Mouse (Mus musculus) CH12.LX (cell line): ENCODE results near the gene Pced1b. TPM values are rescaled to one million over a fixed set of nuclear protein-coding genes. Genes with fewer than 3 reads are reported as not detected.

Source experiments
- DNase-seq: peaks from one replicate; pipeline ENCODE4 v3.0.0-alpha.2; 2013; ENCODE audit errors: extremely low read depth
- H3K27ac ChIP-seq: 2 replicates; pipeline ENCODE4 v1.5.1; 2012; ENCODE audit warnings: low read depth, mild to moderate bottlenecking, control low read depth, moderate library complexity; ENCODE audit not compliant: insufficient read depth
- H3K27me3 ChIP-seq: replicated peaks from 2 replicates; pipeline ENCODE3; 2012; ENCODE audit warnings: inconsistent platforms
- H3K36me3 ChIP-seq, 2 experiments: replicated peaks in 1 of 2; 2 replicates each; pipeline versions ENCODE3 to v1.6.1; 2012; ENCODE audit warnings: inconsistent platforms in 1 of 2, low read length in 1 of 2, mild to moderate bottlenecking in 1 of 2, mixed read lengths in 1 of 2, moderate library complexity in 1 of 2; ENCODE audit not compliant: control insufficient read depth in 1 of 2, insufficient read depth in 1 of 2
- H3K4me1 ChIP-seq, 2 experiments: 2 replicates each; pipeline ENCODE4 v1.6.1; 2012; ENCODE audit warnings: inconsistent platforms in 1 of 2, moderate library complexity in 1 of 2; ENCODE audit not compliant: insufficient read depth in 2 of 2, control insufficient read depth in 1 of 2
- H3K4me2 ChIP-seq: 2 replicates; pipeline ENCODE4 v1.6.1; 2012; ENCODE audit warnings: low read depth, mild to moderate bottlenecking, control low read depth; ENCODE audit not compliant: poor library complexity, insufficient read depth, severe bottlenecking
- H3K4me3 ChIP-seq, 3 experiments: fragments of 150-350 bp in 1 of 3; sonication (generic) in 1 of 3; replicated peaks in 1 of 3; 2 replicates each; pipeline versions ENCODE3 to v1.5.1; 2011 to 2012; ENCODE audit warnings: low read depth in 2 of 3, low read length in 2 of 3, mild to moderate bottlenecking in 2 of 3, moderate library complexity in 2 of 3, control low read depth in 1 of 3, improper control_type of control experiment in 1 of 3, inconsistent platforms in 1 of 3, mixed read lengths in 1 of 3; ENCODE audit not compliant: poor library complexity in 1 of 3
- H3K79me2 ChIP-seq: replicated peaks from 2 replicates; pipeline ENCODE4 v1.6.1; 2012; ENCODE audit warnings: mild to moderate bottlenecking, moderate library complexity; ENCODE audit not compliant: control insufficient read depth, poor library complexity, insufficient read depth, severe bottlenecking; ENCODE audit errors: extremely low read depth
- H3K9ac ChIP-seq: 2 replicates; pipeline ENCODE4 v1.6.1; 2012; ENCODE audit warnings: low read depth, mild to moderate bottlenecking, control low read depth, moderate library complexity; ENCODE audit not compliant: insufficient read depth
- H3K9me3 ChIP-seq: replicated peaks from 2 replicates; pipeline ENCODE3; 2012; ENCODE audit warnings: low read length, inconsistent platforms, mixed read lengths
- BHLHE40 ChIP-seq: IDR thresholded peaks from 2 replicates; pipeline ENCODE4 v1.6.1; 2011; ENCODE audit warnings: mild to moderate bottlenecking, low read depth, low read length, improper control_type of control experiment
- CHD2 ChIP-seq: IDR thresholded peaks from 2 replicates; pipeline ENCODE4 v1.6.1; 2011; ENCODE audit warnings: low read length, improper control_type of control experiment
- CTCF ChIP-seq, 2 experiments: IDR thresholded peaks in 1 of 2; conservative IDR thresholded peaks in 1 of 2; 2 replicates each; pipeline ENCODE4 v1.5.1; 2011 to 2012; ENCODE audit warnings: low read depth in 2 of 2, low read length in 2 of 2, improper control_type of control experiment in 1 of 2, inconsistent platforms in 1 of 2, mild to moderate bottlenecking in 1 of 2, moderate library complexity in 1 of 2
- E2F4 ChIP-seq: IDR thresholded peaks from 2 replicates; pipeline ENCODE4 v1.6.1; 2011; ENCODE audit warnings: low read depth, low read length, improper control_type of control experiment; ENCODE audit not compliant: insufficient replicate concordance
- JUN ChIP-seq: IDR thresholded peaks from 2 replicates; pipeline ENCODE4 v1.6.1; 2011; ENCODE audit warnings: low read depth, mild to moderate bottlenecking, low read length, improper control_type of control experiment, moderate library complexity; ENCODE audit not compliant: insufficient read depth
- JUND ChIP-seq: conservative IDR thresholded peaks from 2 replicates; pipeline ENCODE4 v1.6.1; 2011; ENCODE audit warnings: low read depth, low read length, improper control_type of control experiment
- KAT2A ChIP-seq: IDR thresholded peaks from 2 replicates; pipeline ENCODE4 v1.6.1; 2012; ENCODE audit warnings: low read length, improper control_type of control experiment, inconsistent platforms; ENCODE audit not compliant: insufficient replicate concordance
- MAFK ChIP-seq: IDR thresholded peaks from 2 replicates; pipeline ENCODE4 v1.6.1; 2011; ENCODE audit warnings: low read length, improper control_type of control experiment; ENCODE audit not compliant: insufficient replicate concordance
- MAZ ChIP-seq: IDR thresholded peaks from 2 replicates; pipeline ENCODE4 v1.6.1; 2012; ENCODE audit warnings: low read depth, mild to moderate bottlenecking, inconsistent platforms, low read length, improper control_type of control experiment, moderate library complexity
- NRF1 ChIP-seq: IDR thresholded peaks from 2 replicates; pipeline ENCODE4 v1.6.1; 2014; ENCODE audit warnings: low read depth, mild to moderate bottlenecking, inconsistent platforms, low read length, improper control_type of control experiment, moderate library complexity
- PAX5 ChIP-seq: IDR thresholded peaks from 2 replicates; pipeline ENCODE4 v1.6.1; 2012; ENCODE audit warnings: low read length, inconsistent platforms, mixed read lengths
- POLR2A ChIP-seq: IDR thresholded peaks from 2 replicates; pipeline ENCODE4 v1.6.1; 2011; ENCODE audit warnings: low read depth, mild to moderate bottlenecking, improper control_type of control experiment, low read length
- POLR2AphosphoS2 ChIP-seq: IDR thresholded peaks from 2 replicates; pipeline ENCODE4 v1.6.1; 2011; ENCODE audit warnings: low read depth, low read length, improper control_type of control experiment
- RAD21 ChIP-seq: IDR thresholded peaks from 2 replicates; pipeline ENCODE4 v1.6.1; 2011; ENCODE audit warnings: low read depth, mild to moderate bottlenecking, low read length, improper control_type of control experiment, moderate library complexity
- RCOR1 ChIP-seq: conservative IDR thresholded peaks from 2 replicates; pipeline ENCODE4 v1.6.1; 2012; ENCODE audit warnings: low read depth, mild to moderate bottlenecking, inconsistent platforms, low read length, improper control_type of control experiment
- SIN3A ChIP-seq: IDR thresholded peaks from 2 replicates; pipeline ENCODE4 v1.6.1; 2012; ENCODE audit warnings: low read length, improper control_type of control experiment, inconsistent platforms
- SMC3 ChIP-seq: IDR thresholded peaks from 2 replicates; pipeline ENCODE4 v1.6.1; 2011; ENCODE audit warnings: low read depth, low read length, improper control_type of control experiment
- TBP ChIP-seq: conservative IDR thresholded peaks from 2 replicates; pipeline ENCODE4 v1.6.1; 2011; ENCODE audit warnings: low read depth, low read length, improper control_type of control experiment
- TCF12 ChIP-seq: IDR thresholded peaks from 2 replicates; pipeline ENCODE4 v1.6.1; 2014; ENCODE audit warnings: low read depth, mild to moderate bottlenecking, inconsistent platforms, low read length, improper control_type of control experiment
- USF1 ChIP-seq: IDR thresholded peaks from 2 replicates; pipeline ENCODE4 v1.6.1; 2014; ENCODE audit warnings: low read depth, mild to moderate bottlenecking, inconsistent platforms, low read length, improper control_type of control experiment
- USF2 ChIP-seq: conservative IDR thresholded peaks from 2 replicates; pipeline ENCODE4 v1.6.1; 2011; ENCODE audit warnings: low read depth, low read length, improper control_type of control experiment
- ZC3H11A ChIP-seq: IDR thresholded peaks from 2 replicates; pipeline ENCODE4 v1.6.1; 2012; ENCODE audit warnings: low read depth, mild to moderate bottlenecking, inconsistent platforms, low read length, improper control_type of control experiment
- ZNF384 ChIP-seq: IDR thresholded peaks from 2 replicates; pipeline ENCODE4 v1.6.1; 2012; ENCODE audit warnings: low read depth, low read length, improper control_type of control experiment, inconsistent platforms
- dilution Hi-C: fragments of 300-500 bp; cut with MboI; formaldehyde crosslinking; loops from 2 replicates; pipeline ENCODE4 v1.14.3; 2020; ENCODE audit warnings: low sequenced_read_pairs; ENCODE audit not compliant: extremely low pct_unique_long_range_greater_than_20kb, extremely low pct_ligation_motif_present
- in situ Hi-C: fragments of 300-500 bp; cut with MboI; formaldehyde crosslinking; loops from 3 replicates; pipeline ENCODE4 v1.14.3; 2019; ENCODE audit warnings: low sequenced_read_pairs, low pct_ligation_motif_present, low pct_unique_long_range_greater_than_20kb, mixed read lengths
- polyA plus RNA-seq: library from polyadenylated mRNA; unstranded; fragments of >175 nt; gene quantifications from 2 replicates; pipeline ENCODE4 v1.2.1, GENCODE M21; 2012; ENCODE audit warnings: low read depth; ENCODE audit not compliant: insufficient read length
- total RNA-seq, 2 experiments: library from RNA; depleted of rRNA; stranded (reverse); fragments of 300-350 nt in 1 of 2; fragments of >200 nt in 1 of 2; gene quantifications; 2 replicates each; pipeline ENCODE4 v1.2.3; 2012 to 2014

Pced1b gene
- total and polyA plus RNA-seq, 3 experiments: 12.3 to 44.2 (median 21.1) TPM

- in situ Hi-C loops: no loop called here
- DNase-seq: no peak
- peaks cover under 1% of the 10 kb centered on the region for H3K9me3 ChIP-seq
- no peaks in the 10 kb centered on the region for H3K36me3 ChIP-seq
- no peak for TF ChIP-seq BHLHE40
- TF ChIP-seq MAZ: no peak
- TF ChIP-seq POLR2A: no peak
- no peak for TF ChIP-seq POLR2AphosphoS2
- TF ChIP-seq PAX5: no peak
- no peak for TF ChIP-seq KAT2A
- TF ChIP-seq MAFK: no peak
- TF ChIP-seq ZNF384: no peak
- no peak for TF ChIP-seq ZC3H11A
- TF ChIP-seq SIN3A: no peak
- TF ChIP-seq TCF12: no peak
- no peak for TF ChIP-seq JUND
- TF ChIP-seq CHD2: no peak
- no peak for TF ChIP-seq TBP
- no peak for TF ChIP-seq JUN
- no peak for TF ChIP-seq USF1
- dilution Hi-C loops: no loop called here
- no peaks in the 10 kb centered on the region for H3K79me2 ChIP-seq
- no peak overlapping the region for H3K9ac ChIP-seq
- no peaks in the 10 kb centered on the region for H3K27me3 ChIP-seq
- no peak overlapping the region for H3K27ac ChIP-seq
- H3K4me3 ChIP-seq: no peak overlapping the region
- H3K4me2 ChIP-seq: no peak overlapping the region
- peaks cover 3 to 4% of the 10 kb centered on the region in 2 experiments for H3K4me1 ChIP-seq
Measured at GRCm38 (mm10) chr15:97407496-97408454, 160.9 kb downstream of the Pced1b start.

GRCm38 (mm10) chr15:97411136-97411535 lies 164.2 kb downstream of the Pced1b start:
- Histone ChIP-seq H3K9ac (no peak overlapping the region), H3K36me3 (no peaks in the 10 kb centered on the region), H3K9me3 (peaks cover 6% of the 10 kb centered on the region), H3K4me3 (no peak overlapping the region), H3K79me2 (no peaks in the 10 kb centered on the region), H3K27me3 (no peaks in the 10 kb centered on the region), H3K4me1 (peaks cover 3 to 4% of the 10 kb centered on the region in 2 experiments), H3K27ac (no peak overlapping the region)
- in situ Hi-C loops (no loop called here), dilution Hi-C loops (no loop called here)
- DNase-seq: no peak
- peak; percentile 39 for TF ChIP-seq SMC3
- TF ChIP-seq MAZ: no peak
- no peak for TF ChIP-seq RCOR1
- TF ChIP-seq TBP: no peak
- TF ChIP-seq NRF1: no peak
- TF ChIP-seq E2F4: no peak
- TF ChIP-seq CTCF (conservative IDR thresholded peaks at IDR 0.05 in 1 of 2, IDR thresholded peaks at IDR 0.05 in 1 of 2; ENCODE audit: low read depth in 2 of 2, low read length in 2 of 2): peak in 1 of 2 experiments; percentile 42; a peak in 2 of 4 replicates
- TF ChIP-seq USF2: no peak
- TF ChIP-seq RAD21: peak; percentile 32
- no peak for TF ChIP-seq TCF12
- TF ChIP-seq, all 38 proteins: peak for 3
- no peak overlapping the region for H3K4me2 ChIP-seq
